Mouse (Mus musculus): Measurements from ENCODE around the gene Fastkd1. TPM values are rescaled to one million over a fixed set of nuclear protein-coding genes. Genes with fewer than 3 reads are reported as not detected.

Fastkd1 gene
- polyA plus RNA-seq (2017; shearing (Covaris generic)) = 16.6 TPM

DNA sequence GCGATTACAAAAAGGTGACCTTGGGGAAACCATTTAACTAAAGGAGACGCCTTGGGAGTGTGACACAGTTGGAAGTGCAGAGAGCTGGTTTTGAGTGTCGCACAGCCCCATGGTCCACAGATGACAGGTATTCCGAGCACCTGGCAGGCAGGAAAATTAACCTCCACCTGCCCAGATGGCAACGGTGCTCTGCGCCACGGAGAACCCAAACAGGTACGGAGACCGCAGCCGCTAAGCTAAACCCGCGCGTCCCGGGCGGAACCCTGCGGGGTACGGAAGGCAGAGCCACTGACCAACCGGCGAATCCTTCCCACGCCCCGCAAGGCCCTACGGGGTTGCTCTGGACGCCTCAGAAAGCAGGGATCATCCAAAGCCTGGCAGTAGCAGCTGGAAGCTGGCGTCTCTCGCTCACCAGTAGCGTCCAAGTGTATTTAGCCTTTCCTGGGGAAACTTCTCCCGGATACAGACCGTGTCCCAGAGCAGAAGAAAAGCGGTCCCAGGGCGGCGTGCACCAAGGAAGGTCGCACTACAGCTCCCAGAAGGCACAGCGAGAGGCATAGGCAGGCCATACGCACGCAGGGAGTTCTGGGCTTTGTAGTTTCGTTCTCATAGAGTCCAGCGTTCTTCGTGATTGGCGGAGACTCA is at the start of gene Fastkd1:
Fastkd1 (minus strand) TSS at position 536 of the 645 bp plus-strand sequence.

DNA sequence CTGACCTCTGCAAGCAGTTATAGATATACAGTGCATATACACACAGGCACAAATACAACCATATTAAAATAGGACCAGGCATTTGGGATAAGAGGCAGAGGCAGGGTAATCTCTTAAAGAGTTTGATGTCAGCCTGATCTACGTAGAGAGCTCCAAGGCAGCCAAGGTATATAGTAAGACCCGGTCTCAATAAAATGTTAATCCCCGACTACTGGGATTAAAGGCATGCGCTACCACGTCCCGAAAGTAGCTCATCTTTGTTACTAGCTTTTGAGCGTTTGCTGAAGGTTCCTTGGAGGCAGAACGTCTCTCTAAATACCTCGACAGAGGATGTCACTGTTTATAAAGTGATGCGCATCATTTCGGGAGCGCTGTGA is 8.9 kb upstream of the Fastkd1 start, which contains the start of gene Ppig:
Ppig (plus strand) TSS at position 273 of the 377 bp plus-strand sequence.

DNA sequence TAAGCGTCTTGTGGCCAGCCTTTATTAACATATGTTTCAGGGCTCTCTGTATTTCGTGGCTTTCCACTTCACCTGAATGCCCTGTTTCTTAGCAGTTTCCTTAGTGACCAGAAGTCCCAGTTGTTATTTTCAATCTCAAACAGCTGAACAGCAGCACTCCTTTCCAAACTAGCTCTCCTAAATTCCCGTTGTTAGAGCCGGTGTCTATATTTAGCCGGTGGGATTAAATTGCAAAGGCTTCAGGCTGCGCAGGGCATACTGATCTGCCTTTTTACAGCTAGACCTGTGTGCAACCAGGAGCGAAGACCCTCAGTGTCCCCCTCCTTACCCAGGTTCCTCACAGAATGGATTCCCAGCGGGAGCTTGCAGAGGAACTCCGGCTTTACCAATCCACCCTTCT is 43.5 kb downstream of the Fastkd1 start, which contains the start of gene Klhl41:
Klhl41 (plus strand) TSS at position 268 of the 400 bp plus-strand sequence.

DNA sequence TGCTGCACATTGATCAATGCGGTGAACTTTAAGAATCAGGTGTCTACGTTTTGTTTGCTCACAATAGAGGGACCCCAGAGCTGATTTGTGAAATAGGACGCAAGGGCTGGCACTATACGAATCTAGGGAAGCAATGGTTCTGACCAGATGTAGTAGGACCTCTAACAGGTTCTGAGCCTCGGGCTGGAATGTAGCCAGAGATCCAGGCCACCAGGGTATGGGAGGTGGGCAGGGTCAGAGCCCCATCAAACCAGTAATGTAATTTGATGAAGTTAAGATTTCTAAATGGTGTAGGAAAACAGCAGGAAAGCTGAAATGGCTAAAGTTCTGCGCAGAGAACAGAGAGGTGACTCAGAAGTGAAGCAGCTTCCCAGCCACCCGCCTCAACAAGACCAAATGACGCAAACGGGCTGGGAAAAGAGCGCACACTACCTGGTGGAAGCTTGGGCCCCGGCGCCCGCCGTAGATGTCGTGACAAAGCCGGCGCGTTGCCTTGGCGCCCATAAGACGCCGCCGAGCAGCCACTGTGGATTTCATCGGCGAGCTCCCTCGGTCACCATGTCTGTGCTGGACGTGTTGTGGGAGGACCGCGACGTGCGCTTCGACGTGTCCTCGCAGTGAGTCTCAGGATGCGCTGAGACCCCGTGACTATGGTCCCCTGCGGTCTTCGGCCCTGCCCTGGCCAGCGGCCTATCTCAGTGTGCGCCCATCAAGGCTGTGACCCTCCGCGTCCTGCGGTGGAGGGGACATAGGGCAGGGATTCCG is 66.4 kb downstream of the Fastkd1 start, which contains the start of gene Bbs5:
Bbs5 (plus strand) TSS at position 446 of the 765 bp plus-strand sequence.

Other genes with a start within 250 kb of the Fastkd1 start
- not detected for gene Lrp2, start 127.5 kb downstream of the Fastkd1 start, polyA plus RNA-seq (2017; shearing (Covaris generic))
- 0.73 TPM for gene Bbs5, start 66.3 kb downstream of the Fastkd1 start, polyA plus RNA-seq (2017; shearing (Covaris generic))
- not detected for gene Klhl41, start 43.4 kb downstream of the Fastkd1 start, polyA plus RNA-seq (2017; shearing (Covaris generic))
- 195 TPM for gene Ppig, start 9.0 kb upstream of the Fastkd1 start, polyA plus RNA-seq (2017; shearing (Covaris generic))
- 4.0 TPM for gene Ccdc173, start 76.1 kb upstream of the Fastkd1 start, polyA plus RNA-seq (2017; shearing (Covaris generic))
- 33.3 TPM for gene Phospho2, start 76.1 kb upstream of the Fastkd1 start, polyA plus RNA-seq (2017; shearing (Covaris generic))
- gene Klhl23, start 108.4 kb upstream of the Fastkd1 start, polyA plus RNA-seq (2017; shearing (Covaris generic)) = 0.20 TPM
- 353 TPM for gene Ssb, start 148.0 kb upstream of the Fastkd1 start, polyA plus RNA-seq (2017; shearing (Covaris generic))
- 40.6 TPM for gene Mettl5, start 172.1 kb upstream of the Fastkd1 start, polyA plus RNA-seq (2017; shearing (Covaris generic))
- gene Ubr3, start 183.7 kb upstream of the Fastkd1 start, polyA plus RNA-seq (2017; shearing (Covaris generic)) = 7.5 TPM